Mouse (Mus musculus): Measurements from ENCODE around the gene Gm45208.
A peak's percentile ranks its signal among the peaks of the same experiment; 100 is the strongest.

DNA sequence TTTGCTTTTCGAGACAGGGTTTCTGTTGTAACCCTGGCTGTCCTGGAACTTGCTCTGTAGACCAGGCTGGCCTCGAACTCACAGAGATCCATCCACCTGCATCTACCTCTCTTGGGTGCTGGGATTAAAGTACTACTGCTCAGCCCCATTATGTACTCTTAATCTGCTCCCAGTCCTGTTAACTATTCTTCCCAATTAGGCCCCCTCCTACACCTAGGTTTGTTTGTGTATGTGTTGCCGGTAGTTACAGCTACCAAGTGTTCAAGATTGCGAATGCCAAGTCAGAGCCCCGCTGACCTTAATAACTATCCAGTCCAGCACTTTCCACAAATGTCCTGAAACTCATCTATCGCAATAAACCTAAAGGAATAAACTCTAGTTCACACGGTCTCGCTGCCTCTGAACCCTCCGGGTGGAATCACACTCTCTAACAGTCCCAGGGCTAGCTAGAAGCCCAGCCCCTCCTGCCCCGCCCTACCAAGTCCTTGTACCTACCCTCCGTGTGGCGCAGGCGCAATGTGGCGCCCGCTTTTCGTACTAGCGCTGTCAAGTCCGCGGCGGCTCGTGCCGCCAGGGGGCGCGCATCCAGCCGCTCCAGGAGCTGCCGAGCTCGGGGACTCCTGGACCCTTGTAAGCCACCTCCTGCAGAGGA lies 42.5 kb upstream of the Gm45208 start:
- TF ChIP-seq TCF12 (IDR thresholded peaks at IDR 0.05; ENCODE audit: insufficient read depth, poor library complexity, severe bottlenecking), result no peak
- TF ChIP-seq POLR2A (IDR thresholded peaks at IDR 0.05; ENCODE audit: insufficient read length, low read depth), result no peak
- TF ChIP-seq E2F4 (IDR thresholded peaks at IDR 0.05; ENCODE audit: insufficient read depth), result no peak
- no peak for TF ChIP-seq MAX (IDR thresholded peaks at IDR 0.05; ENCODE audit: low read depth)
- TF ChIP-seq MYOG (IDR thresholded peaks at IDR 0.05; ENCODE audit: control insufficient read depth in 1 of 3, insufficient read depth in 1 of 3, insufficient read length in 2 of 3, low read depth in 2 of 3), result no peak
- no peak for TF ChIP-seq CEBPB (IDR thresholded peaks at IDR 0.05; ENCODE audit: insufficient read depth, poor library complexity, severe bottlenecking)
- peak; percentile 57 for TF ChIP-seq POLR2AphosphoS2 (IDR thresholded peaks at IDR 0.05; ENCODE audit: insufficient read length, low read depth)
